18 mouse cellular contexts compared by ENCODE assay signal in genomic region chr4:132554221-132554620, GRCm38 (mm10). TPM values are rescaled to one million over a fixed set of nuclear protein-coding genes. Genes with fewer than 3 reads are reported as not detected.
DNase-seq lines count a peak whose midpoint lies in the region; ATAC-seq and TF ChIP-seq lines count a peak whose summit lies in the region.
"Had no signal": no experiment of that assay in that cellular context is flagged by ENCODE, and none has a peak within 500 bp of the region (broad histone marks: within the 10 kb centered on the region; RNA-seq: fewer than 3 reads in every experiment).

No protein-coding gene starts in this region.

- WGBS in heart, embryonic 16.5 days: 59% methylated on average over 5 of the region's 5 CpGs
- WGBS in macrophage (ENCODE audit: missing documents): 90% methylated on average over 5 of the region's 5 CpGs

- ATAC-seq in heart, embryonic 16.5 days (replicated peaks; ENCODE audit: extremely low read depth, insufficient read depth, low FRiP score): 0 out of 2 replicates have a peak, but pooled peaks have one; percentile 2
- ATAC-seq: forebrain, postnatal 0 days; midbrain, embryonic 16.5 days had no signal

- no peaks in the 10 kb centered on the region for H3K9me3 ChIP-seq in heart, embryonic 16.5 days (replicated peaks; ENCODE audit: control insufficient read depth, low read length)
- no peaks in the 10 kb centered on the region for H3K9me3 ChIP-seq in ES-Bruce4 (replicated peaks; ENCODE audit: control insufficient read depth, insufficient read depth, low read length, poor library complexity, severe bottlenecking)
- H3K9me3 ChIP-seq: hindbrain, embryonic 10.5 days had no signal

- H3K4me1 ChIP-seq in heart, embryonic 16.5 days (ENCODE audit: control insufficient read depth, insufficient read depth, low read length): peaks cover 10% of the 10 kb centered on the region
- H3K4me1 ChIP-seq in ES-Bruce4 (ENCODE audit: control insufficient read depth, insufficient read depth, low read length): peaks cover 9% of the 10 kb centered on the region
- peaks cover 47% of the 10 kb centered on the region for H3K4me1 ChIP-seq in bone marrow macrophage, adult 2 months (ENCODE audit: control insufficient read depth, insufficient read depth, low read length)
- H3K4me1 ChIP-seq: hindbrain, embryonic 10.5 days had no signal

- H3K4me2 ChIP-seq in heart, embryonic 16.5 days (ENCODE audit: low read depth, low read length): no peak overlapping the region
- H3K4me2 ChIP-seq: lung, embryonic 14.5 days had no signal

- H3K27me3 ChIP-seq in heart, embryonic 16.5 days (ENCODE audit: control insufficient read depth, insufficient read depth, low read length): no peaks in the 10 kb centered on the region
- H3K27me3 ChIP-seq in ES-Bruce4 (ENCODE audit: control insufficient read depth, insufficient read depth, low read length, poor library complexity, severe bottlenecking): no peaks in the 10 kb centered on the region

- H3K27ac ChIP-seq in heart, embryonic 16.5 days (ENCODE audit: low read length): no peak overlapping the region
- H3K27ac ChIP-seq in ES-Bruce4 (ENCODE audit: insufficient read depth, low read length) (peak overlapping the region; percentile 37), macrophage (peak overlapping the region; percentile 59; the same call in 1 of the 2 replicates)
- H3K27ac ChIP-seq in bone marrow macrophage, adult 2 months (ENCODE audit: insufficient read depth, low read depth, low read length): 0 out of 2 replicates have a peak overlapping the region, but pooled peaks have one; percentile 20
- H3K27ac ChIP-seq: hindbrain, embryonic 10.5 days had no signal

- no peak for TF ChIP-seq EP300 in ES-Bruce4 (IDR thresholded peaks at IDR 0.05; ENCODE audit: insufficient read depth, low read depth, low read length)

- no peak overlapping the region for H3K4me3 ChIP-seq in heart, embryonic 16.5 days (ENCODE audit: low read length)
- H3K4me3 ChIP-seq in ES-Bruce4 (ENCODE audit: low read depth, low read length) (no peak overlapping the region), macrophage (ENCODE audit: inconsistent target) (no peak overlapping the region)
- H3K4me3 ChIP-seq in bone marrow macrophage, adult 2 months (ENCODE audit: insufficient read depth, low read length): no peak overlapping the region
- H3K4me3 ChIP-seq: hindbrain, embryonic 10.5 days had no signal

- H3K79me2 ChIP-seq in macrophage (ENCODE audit: inconsistent target): peaks cover 3% of the 10 kb centered on the region; the same call in 1 of the 2 replicates

- peaks cover 33% of the 10 kb centered on the region for H3K36me3 ChIP-seq in heart, embryonic 16.5 days (ENCODE audit: control insufficient read depth, insufficient read depth)
- H3K36me3 ChIP-seq in ES-Bruce4 (ENCODE audit: control insufficient read depth, insufficient read depth, low read length, poor library complexity, severe bottlenecking) (peaks cover 37% of the 10 kb centered on the region), macrophage (ENCODE audit: inconsistent target) (peaks cover 45% of the 10 kb centered on the region)

- H3K9ac ChIP-seq in heart, embryonic 16.5 days (ENCODE audit: low read length): peak overlapping the region; percentile 10; the same call in 1 of the 2 replicates
- no peak overlapping the region for H3K9ac ChIP-seq in ES-Bruce4 (ENCODE audit: low read depth, poor library complexity, severe bottlenecking)
- H3K9ac ChIP-seq: forebrain, postnatal 0 days; lung, embryonic 14.5 days had no signal

- DNase-seq in heart, adult 18-20 months: no peak
- no peak for DNase-seq in cerebellum, adult 18-20 months
- no peak for DNase-seq in layer of hippocampus, adult 9-11 months
- DNase-seq: cerebellum, postnatal 14 days; forebrain, postnatal 0 days; gastrocnemius, postnatal 25 days; kidney, adult 18-20 months; kidney, postnatal 4 days; layer of hippocampus, postnatal 36 days; left cerebral cortex, postnatal 4 days; lung, embryonic 14.5 days; right cerebral cortex, postnatal 25 days had no signal

- TF ChIP-seq POLR2A in ES-Bruce4 (IDR thresholded peaks at IDR 0.05; ENCODE audit: insufficient read depth, low read length): no peak
- TF ChIP-seq POLR2A in bone marrow macrophage, adult 2 months (IDR thresholded peaks at IDR 0.05; ENCODE audit: borderline replicate concordance, low read depth, low read length): no peak

- no peak for TF ChIP-seq CTCF in ES-Bruce4 (IDR thresholded peaks at IDR 0.05; ENCODE audit: low read depth, low read length)
- no peak for TF ChIP-seq CTCF in bone marrow macrophage, adult 2 months (IDR thresholded peaks at IDR 0.05; ENCODE audit: low read depth, low read length)

RNA-seq across cellular contexts. Expression of gene Ptafr, which starts 9.6 kb away (rescaled TPM):
- 0.60 and 0.68 TPM in 2 replicates for polyA plus RNA-seq in heart, embryonic 16.5 days (2015; fragmentation: Nextera tagmentation; extraction: Ambion mirVana)
- total RNA-seq in heart, adult 18-20 months (2021): 1 to 10 TPM; 1.3 to 1.5 TPM
- polyA plus RNA-seq in ES-Bruce4 (2011; ENCODE audit: insufficient read depth, insufficient read length, low read depth, missing spikeins) (0.22 and 0.30 TPM in 2 replicates), macrophage (2018) (102 to 269 TPM (median 231 TPM) in 3 replicates)
- 81.4 and 91.0 TPM in 2 replicates for polyA plus RNA-seq in bone marrow macrophage, adult 2 months (2012; ENCODE audit: insufficient read depth, insufficient read length, missing spikeins)
- total RNA-seq in macrophage (2018; cell fraction: chromatin; rRNA removed): 100 to 1,000 TPM in 8 of 26 experiments, 10 to 100 TPM in 18; 34.4 to 232 (median 82.6) TPM
- total RNA-seq in macrophage (2018; cell fraction: cytosol; rRNA removed): 100 to 1,000 TPM; 244 to 546 (median 327) TPM
- 100 to 1,000 TPM; 101 to 544 (median 322) TPM for total RNA-seq in macrophage (2018; cell fraction: nucleus; rRNA removed)

RNA-seq across cellular contexts. Expression of gene Dnajc8, which starts 18.9 kb away (rescaled TPM):
- polyA plus RNA-seq in heart, embryonic 16.5 days (2015; fragmentation: Nextera tagmentation; extraction: Ambion mirVana): 98.5 and 117 TPM in 2 replicates
- 10 to 100 TPM; 51.0 to 52.9 TPM for total RNA-seq in heart, adult 18-20 months (2021)
- polyA plus RNA-seq in ES-Bruce4 (2011; ENCODE audit: insufficient read depth, insufficient read length, low read depth, missing spikeins): 340 and 348 TPM in 2 replicates
- polyA plus RNA-seq in bone marrow macrophage, adult 2 months (2012; ENCODE audit: insufficient read depth, insufficient read length, missing spikeins): 140 and 155 TPM in 2 replicates
- 100 to 1,000 TPM in 2 of 26 experiments, 10 to 100 TPM in 24; 42.8 to 106 (median 71.4) TPM for total RNA-seq in macrophage (2018; cell fraction: chromatin; rRNA removed)
- total RNA-seq in macrophage (2018; cell fraction: cytosol; rRNA removed): 100 to 1,000 TPM in 5 of 26 experiments, 10 to 100 TPM in 21; 78.3 to 119 (median 90.3) TPM
- total RNA-seq in macrophage (2018; cell fraction: nucleus; rRNA removed): 10 to 100 TPM; 37.0 to 80.7 (median 58.0) TPM
- 98.0 to 366 TPM (median 125 TPM) in 3 replicates for polyA plus RNA-seq in macrophage (2018)

RNA-seq across cellular contexts. Expression of gene Atpif1, which starts 20.8 kb away (rescaled TPM):
- polyA plus RNA-seq in heart, embryonic 16.5 days (2015; fragmentation: Nextera tagmentation; extraction: Ambion mirVana): 1,312 and 1,561 TPM in 2 replicates
- 100 to 1,000 TPM; 326 to 345 TPM for total RNA-seq in heart, adult 18-20 months (2021)
- 461 and 512 TPM in 2 replicates for polyA plus RNA-seq in ES-Bruce4 (2011; ENCODE audit: insufficient read depth, insufficient read length, low read depth, missing spikeins)
- 539 and 589 TPM in 2 replicates for polyA plus RNA-seq in bone marrow macrophage, adult 2 months (2012; ENCODE audit: insufficient read depth, insufficient read length, missing spikeins)
- 100 to 1,000 TPM in 2 of 26 experiments, 10 to 100 TPM in 24; 20.4 to 119 (median 53.5) TPM for total RNA-seq in macrophage (2018; cell fraction: chromatin; rRNA removed)
- 100 to 1,000 TPM; 377 to 989 (median 481) TPM for total RNA-seq in macrophage (2018; cell fraction: cytosol; rRNA removed)
- 100 to 1,000 TPM in 15 of 26 experiments, 10 to 100 TPM in 11; 59.3 to 224 (median 111) TPM for total RNA-seq in macrophage (2018; cell fraction: nucleus; rRNA removed)
- 516 to 719 TPM (median 630 TPM) in 3 replicates for polyA plus RNA-seq in macrophage (2018)

RNA-seq across cellular contexts. Expression of gene Sesn2, which starts 43.9 kb away (rescaled TPM):
- polyA plus RNA-seq in heart, embryonic 16.5 days (2015; fragmentation: Nextera tagmentation; extraction: Ambion mirVana): 5.9 and 7.2 TPM in 2 replicates
- 1 to 10 TPM; 2.8 TPM for total RNA-seq in heart, adult 18-20 months (2021)
- polyA plus RNA-seq in ES-Bruce4 (2011; ENCODE audit: insufficient read depth, insufficient read length, low read depth, missing spikeins) (41.6 TPM in 2 replicates), macrophage (2018) (12.3 to 18.2 TPM (median 13.4 TPM) in 3 replicates)
- 12.8 and 13.8 TPM in 2 replicates for polyA plus RNA-seq in bone marrow macrophage, adult 2 months (2012; ENCODE audit: insufficient read depth, insufficient read length, missing spikeins)
- 10 to 100 TPM in 16 of 26 experiments, 1 to 10 TPM in 10; 1.3 to 25.9 (median 11.4) TPM for total RNA-seq in macrophage (2018; cell fraction: chromatin; rRNA removed)
- 10 to 100 TPM in 23 of 26 experiments, 1 to 10 TPM in 3; 3.5 to 45.1 (median 25.7) TPM for total RNA-seq in macrophage (2018; cell fraction: cytosol; rRNA removed)
- total RNA-seq in macrophage (2018; cell fraction: nucleus; rRNA removed): 10 to 100 TPM in 21 of 26 experiments, 1 to 10 TPM in 5; 3.2 to 47.9 (median 22.7) TPM

Comparison
In these comparisons a context has a peak if more than half of its experiments do, and no peak if none do; other contexts are left out.
1. RNA of gene Ptafr, which starts 9.6 kb away (polyA plus RNA-seq): 102 to 269 TPM in macrophage and 81.4 to 91.0 TPM in bone marrow macrophage, adult 2 months; 0.60 to 0.68 TPM in heart, embryonic 16.5 days and 0.22 to 0.30 TPM in ES-Bruce4; every median in the first group is over 10 times any median in the second.